Mouse (Mus musculus): ENCODE measurements around the gene Pnmal2.
"Not testable (repeated sequence)": the region's sequence is repeated elsewhere in the genome, so short reads cannot be mapped to it uniquely, and the experiment has no call there.

The Pnmal2 gene

DNA sequence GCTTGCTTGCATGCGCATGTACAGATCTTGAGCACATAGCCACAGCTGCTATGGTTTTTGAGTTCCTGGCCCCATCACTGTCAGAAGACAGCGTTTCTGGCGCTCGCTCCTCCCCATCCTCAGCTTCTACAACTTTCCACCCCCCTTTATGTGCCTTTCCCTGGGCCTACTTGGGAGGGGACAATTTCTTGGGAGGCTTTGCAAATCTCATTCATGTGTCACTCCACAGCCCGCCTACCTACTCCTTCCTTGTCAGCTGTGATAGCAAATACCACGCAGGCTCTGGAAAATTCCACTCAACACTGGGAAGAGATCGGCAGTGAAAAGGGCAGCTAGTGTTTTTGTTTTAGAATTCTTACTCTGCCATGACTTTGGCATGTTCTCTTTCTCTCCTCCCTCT lies 4.2 kb upstream of the Pnmal2 start:
- DNase-seq (ENCODE audit: low read depth, low spot score) = no peak

GRCm38 (mm10) chr7:16942861-16943260 lies 1.6 kb upstream of the Pnmal2 start:
- no peak for DNase-seq (ENCODE audit: low read depth, low spot score)

DNA sequence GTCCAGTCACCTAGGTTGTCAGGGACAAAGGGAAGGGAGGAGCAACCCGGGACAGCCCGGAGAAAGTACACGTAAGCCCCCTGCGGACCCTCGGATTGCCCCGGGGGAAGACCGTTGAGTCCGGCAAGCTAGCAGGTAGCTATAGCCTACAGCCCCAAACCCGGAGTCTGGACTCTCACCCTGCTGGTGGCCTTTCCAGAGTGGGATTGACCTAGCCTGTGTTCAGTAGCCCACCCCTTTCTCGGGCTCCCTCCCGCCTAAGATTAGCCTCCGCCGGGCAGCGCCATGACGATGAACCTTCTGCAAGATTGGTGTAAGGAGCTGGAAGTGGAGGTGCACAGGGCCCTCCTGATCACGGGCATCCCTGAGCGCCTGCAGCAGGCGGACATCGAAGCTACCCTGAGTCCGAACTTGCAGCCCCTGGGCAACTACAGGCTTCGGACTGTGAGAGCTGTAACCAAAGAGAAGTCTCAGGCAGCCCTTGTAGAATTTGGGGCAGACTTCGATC lies 380 bp downstream of the Pnmal2 start:
- DNase-seq (ENCODE audit: low read depth, low spot score) = no peak

- no peak for DNase-seq (ENCODE audit: low read depth, low spot score)
These were observed 937 bp downstream of the Pnmal2 start for GRCm38 (mm10) chr7:16945419-16945818.

GRCm38 (mm10) chr7:16946441-16947348 lies 2.2 kb downstream of the Pnmal2 start:
- DNase-seq (ENCODE audit: low read depth, low spot score) = no peak

GRCm38 (mm10) chr7:16947349-16947895 lies 2.9 kb downstream of the Pnmal2 start:
- no peak for DNase-seq (ENCODE audit: low read depth, low spot score)

- no peak for DNase-seq (ENCODE audit: low read depth, low spot score)
These were observed 3.5 kb downstream of the Pnmal2 start for GRCm38 (mm10) chr7:16947959-16948361.

DNA sequence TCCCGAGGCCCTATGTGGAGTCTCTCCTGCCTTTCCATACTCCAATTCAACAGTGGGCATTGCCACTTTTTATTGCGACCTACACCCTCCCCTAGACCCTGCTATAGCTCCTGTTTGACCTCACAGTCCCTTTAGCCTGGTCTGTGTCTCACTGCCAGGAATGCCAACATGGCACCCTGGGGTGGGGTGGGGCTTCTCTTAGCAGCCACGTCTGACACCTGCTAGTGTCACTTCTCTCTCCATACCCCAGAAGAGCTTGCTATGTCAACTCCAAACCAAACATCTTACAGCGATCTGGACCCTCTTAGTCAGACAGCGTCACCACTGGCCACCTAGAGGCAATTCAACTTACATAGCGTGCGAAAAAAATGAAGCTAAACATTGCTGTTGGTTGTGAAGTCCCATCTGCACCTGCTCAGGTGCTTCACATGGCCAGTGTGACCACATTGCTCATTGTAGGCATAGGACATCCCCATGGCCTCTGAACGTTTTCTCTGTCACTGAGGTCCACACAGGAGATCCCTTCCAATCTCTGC lies 4.5 kb downstream of the Pnmal2 start:
- DNase-seq (ENCODE audit: low read depth, low spot score) = no peak

GRCm38 (mm10) chr7:16949908-16950841 lies 5.7 kb downstream of the Pnmal2 start:
- DNase-seq (ENCODE audit: low read depth, low spot score) = peak; percentile 69

GRCm38 (mm10) chr7:16950861-16951635 lies 6.6 kb downstream of the Pnmal2 start:
- peak; percentile 92 for DNase-seq (ENCODE audit: low read depth, low spot score)

- not testable (repeated sequence) for DNase-seq (ENCODE audit: low read depth, low spot score)
These were observed 9.3 kb downstream of the Pnmal2 start for GRCm38 (mm10) chr7:16953776-16954175.

- no peak for DNase-seq (ENCODE audit: low read depth, low spot score)
These were observed 11.2 kb downstream of the Pnmal2 start for GRCm38 (mm10) chr7:16955712-16956111.

DNA sequence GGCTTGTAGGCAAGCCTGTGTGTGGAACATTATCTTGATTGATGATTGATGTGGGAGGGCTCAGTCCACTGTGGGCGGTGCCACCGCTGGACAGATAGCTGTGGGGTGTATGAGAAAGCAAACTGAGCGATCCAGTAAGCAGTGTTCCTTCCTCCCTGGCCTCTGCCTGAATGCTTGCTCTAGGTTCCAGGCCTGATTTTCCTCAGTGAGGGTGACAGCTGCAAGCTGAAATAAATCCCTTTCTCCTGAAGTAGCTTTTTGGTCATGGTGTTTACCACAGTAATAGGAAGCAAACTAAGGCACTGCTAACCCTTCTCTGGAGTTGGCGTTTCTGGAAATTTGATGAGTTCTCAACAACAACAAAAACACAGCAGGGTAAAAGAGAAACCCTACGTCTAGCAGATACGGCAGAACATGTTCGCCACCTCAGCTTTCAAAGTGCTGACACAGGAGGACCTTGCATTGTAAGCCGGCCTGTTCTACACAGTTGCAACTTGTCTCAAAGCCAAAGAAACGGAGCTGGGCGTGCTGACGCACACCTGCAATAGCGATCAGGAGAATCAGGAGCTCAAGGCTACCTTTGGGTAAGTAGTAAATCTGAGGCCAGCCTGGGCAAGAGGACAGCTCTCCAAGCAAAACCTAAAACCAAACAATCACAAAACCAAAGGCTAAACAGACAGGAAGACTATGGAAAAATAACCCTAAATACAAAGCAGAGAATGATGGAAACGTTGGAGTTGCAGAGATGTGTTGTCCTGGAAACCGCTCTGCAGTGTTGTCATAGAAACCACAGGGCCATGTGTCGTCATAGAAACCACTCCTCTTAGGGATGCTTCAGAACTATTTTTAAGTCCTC lies 12.2 kb downstream of the Pnmal2 start:
- peak; percentile 50 for DNase-seq (ENCODE audit: low read depth, low spot score)

GRCm38 (mm10) chr7:16959539-16960187 lies 15.2 kb downstream of the Pnmal2 start, which contains the start of gene Pnmal1:
TSS of gene Pnmal1 (plus strand) at chr7:16959679.
- DNase-seq (ENCODE audit: low read depth, low spot score) = peak; percentile 90

- DNase-seq (ENCODE audit: low read depth, low spot score) = no peak
These were observed 17.2 kb downstream of the Pnmal2 start for GRCm38 (mm10) chr7:16961678-16962077.

GRCm38 (mm10) chr7:16968414-16968813 lies 23.9 kb downstream of the Pnmal2 start:
- no peak for DNase-seq (ENCODE audit: low read depth, low spot score)

DNA sequence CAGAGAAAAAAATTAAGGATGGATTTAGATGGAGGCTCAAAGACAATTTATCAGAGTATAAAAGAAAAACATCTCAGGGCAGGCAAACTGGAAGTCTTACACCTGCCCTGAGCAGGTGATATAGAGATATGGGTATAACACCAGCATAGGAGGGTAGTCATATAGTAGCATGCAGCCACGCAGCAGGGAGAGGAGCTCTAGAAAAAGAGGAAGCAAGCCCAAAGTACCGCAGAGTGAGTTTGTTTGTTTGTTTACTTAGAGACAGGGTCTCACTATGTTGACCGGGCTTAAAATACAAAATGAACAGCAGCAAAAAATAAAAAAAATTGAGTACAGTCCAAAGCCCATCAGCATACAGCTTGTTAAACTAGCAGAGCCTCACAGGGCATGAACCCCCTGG lies 26.7 kb downstream of the Pnmal2 start:
- no peak for DNase-seq (ENCODE audit: low read depth, low spot score)

GRCm38 (mm10) chr7:16974018-16974417 lies 29.5 kb downstream of the Pnmal2 start:
- DNase-seq (ENCODE audit: low read depth, low spot score) = no peak

DNA sequence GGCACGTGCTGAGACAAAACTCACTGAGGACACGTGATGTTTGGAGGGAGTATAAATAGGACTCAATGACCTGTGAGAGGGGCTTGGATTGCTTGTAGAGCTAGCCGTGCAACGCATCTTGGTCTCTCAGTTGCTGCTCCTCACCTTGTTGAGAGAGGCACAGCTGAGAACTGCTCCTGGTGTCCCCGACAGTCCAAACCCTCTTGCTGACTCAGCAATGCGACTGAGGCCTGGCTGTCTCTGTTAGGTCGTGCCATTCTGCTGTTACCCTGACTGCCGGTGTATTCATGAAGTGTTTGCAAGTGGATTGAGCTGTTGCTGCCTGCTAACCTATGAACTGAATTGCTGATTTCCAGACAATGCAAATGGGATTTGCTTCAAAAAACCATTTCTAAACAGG lies 31.8 kb downstream of the Pnmal2 start:
- no peak for DNase-seq (ENCODE audit: low read depth, low spot score)

Data from R1 (cell line).